Mouse (Mus musculus): ENCODE results near the gene Fyttd1.
"Not testable (repeated sequence)": the region's sequence is repeated elsewhere in the genome, so short reads cannot be mapped to it uniquely, and the experiment has no call there.

The Fyttd1 gene

DNA sequence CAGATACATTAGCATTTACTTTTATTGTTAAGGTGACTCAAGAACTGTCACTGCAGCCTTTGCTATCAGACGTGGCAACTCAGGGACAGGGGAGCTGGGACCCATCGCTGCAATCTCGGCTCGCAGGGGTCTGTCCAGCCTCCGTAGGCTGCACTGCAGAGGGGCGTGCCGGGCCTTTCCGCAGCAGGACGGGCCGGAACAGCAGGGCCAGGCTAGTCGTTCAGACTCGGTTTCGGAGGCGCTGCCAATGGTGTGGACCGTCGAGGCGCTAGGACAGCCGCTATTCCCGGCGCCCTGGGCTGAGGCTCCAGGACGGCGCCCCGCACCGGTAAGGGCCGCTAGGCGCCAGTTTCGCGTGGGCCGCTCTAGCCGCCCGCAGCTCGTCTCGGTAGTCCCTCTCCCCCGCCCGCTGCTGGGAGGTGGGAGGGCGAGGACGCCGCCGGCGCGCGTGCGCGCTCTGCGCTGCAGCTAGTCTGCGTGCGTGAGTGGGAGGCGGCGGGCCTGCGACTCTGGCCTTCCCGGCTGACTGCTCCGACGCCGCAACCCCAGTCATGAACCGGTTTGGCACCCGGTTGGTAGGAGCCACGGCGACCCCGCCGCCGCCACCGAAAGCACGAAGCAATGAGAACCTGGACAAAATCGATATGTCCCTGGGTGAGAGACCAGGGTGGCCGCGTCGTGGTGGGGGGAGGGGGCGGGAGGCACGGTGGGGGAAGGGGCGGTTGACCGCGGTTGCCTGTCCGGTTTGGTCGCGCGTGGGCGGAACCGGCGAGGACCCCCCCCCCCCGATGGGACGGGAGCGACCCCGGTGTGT is at the start of gene Fyttd1, which contains the start of gene Rubcn:
Gene Fyttd1 (plus strand): TSS at position 158 of the 814 bp plus-strand sequence.
Gene Rubcn (minus strand): TSS at position 424 of the 814 bp plus-strand sequence.
- peak; percentile 95 to 96 for DNase-seq

DNA sequence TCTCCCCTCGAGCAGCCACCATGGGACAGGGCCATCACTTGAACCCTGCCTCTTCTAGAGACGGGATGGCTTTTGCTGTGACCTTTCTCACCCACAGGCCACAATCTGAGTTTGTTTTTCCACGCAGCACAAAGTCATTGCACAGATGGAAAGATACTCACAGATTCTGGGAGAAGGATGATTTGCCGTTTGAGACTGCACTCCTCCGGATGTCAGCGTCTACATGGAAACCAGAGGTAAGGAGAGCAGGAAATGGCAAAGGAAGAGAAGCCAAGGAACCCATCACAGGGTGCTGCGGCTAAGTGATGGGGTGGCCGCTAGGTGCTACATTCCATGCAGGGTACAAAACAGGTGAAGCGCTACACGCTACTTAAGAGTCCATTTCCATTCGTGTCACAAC is 48.2 kb upstream of the Fyttd1 start:
- no peak for DNase-seq

DNA sequence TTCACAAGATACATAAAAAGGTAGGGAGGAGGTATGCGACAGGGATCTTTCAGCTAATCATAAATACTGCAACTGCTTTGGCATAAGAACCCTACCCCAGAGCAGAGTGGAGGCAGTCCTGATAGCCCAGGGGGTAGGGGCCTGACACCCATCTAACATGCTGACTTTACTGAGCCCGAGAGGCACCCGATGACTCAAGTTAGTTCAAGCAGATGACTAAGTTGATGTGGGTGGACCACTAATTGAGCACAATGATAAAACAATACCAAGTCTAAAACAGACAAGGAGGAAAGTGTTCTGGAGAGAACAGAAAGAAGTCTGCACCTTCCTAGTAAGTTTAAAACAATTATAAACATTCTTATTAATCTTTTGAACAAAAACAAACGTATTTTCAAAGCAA is 45.8 kb upstream of the Fyttd1 start:
- no peak for DNase-seq

DNA sequence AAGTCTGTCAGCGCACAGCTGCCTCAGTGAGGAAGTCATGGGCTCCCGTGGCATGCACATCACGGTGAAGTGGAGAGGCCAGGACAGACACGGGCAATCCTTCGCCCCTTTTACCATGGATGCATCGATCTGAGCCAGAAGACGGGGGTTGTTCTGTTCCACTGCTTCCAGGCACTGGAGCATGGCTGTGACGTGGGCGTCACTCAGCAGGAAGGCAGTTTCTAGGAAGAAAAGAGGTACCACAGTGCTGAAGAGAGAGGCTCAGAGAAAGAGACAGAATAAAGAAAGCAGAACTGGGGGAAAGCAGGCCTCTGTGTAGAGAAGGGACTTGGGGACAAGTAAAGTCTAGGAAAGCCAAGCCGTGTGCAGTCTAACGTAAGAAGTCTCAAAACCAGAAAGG is 30.2 kb upstream of the Fyttd1 start:
- DNase-seq: no peak

DNA sequence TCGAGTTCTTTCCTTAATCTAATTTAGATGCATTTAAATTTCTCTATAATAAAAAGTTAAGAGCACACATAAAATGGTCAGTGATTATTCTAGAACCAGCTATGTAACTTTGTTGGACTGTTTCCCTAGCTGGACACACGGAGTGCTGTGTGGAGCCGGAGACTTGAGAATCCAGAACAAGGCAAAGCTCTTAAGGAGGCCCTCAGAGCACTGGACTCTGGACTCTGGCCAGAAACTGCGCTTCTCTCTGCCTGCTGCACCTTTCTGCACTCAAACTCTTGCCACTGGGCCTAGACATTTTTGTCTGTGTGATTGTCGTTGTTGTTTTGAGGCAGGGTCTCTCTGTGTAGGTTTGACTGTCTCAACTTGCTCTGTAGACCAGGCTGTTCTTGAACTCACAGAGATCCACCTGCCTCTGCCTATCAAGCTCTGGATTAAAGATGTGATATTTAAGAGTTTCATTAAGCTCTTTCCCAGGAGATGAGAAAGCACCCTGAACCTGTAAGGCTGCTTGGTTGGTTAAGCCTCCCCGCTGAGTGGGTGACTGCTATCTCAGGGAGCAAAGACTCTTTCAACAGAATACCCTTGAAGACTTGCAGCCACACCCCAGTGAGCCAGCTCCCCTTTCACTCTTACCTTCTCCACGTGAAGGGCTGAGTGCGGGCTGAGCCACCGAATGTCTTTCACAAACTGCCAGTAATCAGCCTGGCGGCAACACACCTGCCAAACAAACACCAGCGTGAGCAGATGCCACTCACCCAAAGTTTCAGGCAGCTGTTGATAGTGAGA is 28.1 kb upstream of the Fyttd1 start:
- peak in 1 of 2 experiments; percentile 30 for DNase-seq

DNA sequence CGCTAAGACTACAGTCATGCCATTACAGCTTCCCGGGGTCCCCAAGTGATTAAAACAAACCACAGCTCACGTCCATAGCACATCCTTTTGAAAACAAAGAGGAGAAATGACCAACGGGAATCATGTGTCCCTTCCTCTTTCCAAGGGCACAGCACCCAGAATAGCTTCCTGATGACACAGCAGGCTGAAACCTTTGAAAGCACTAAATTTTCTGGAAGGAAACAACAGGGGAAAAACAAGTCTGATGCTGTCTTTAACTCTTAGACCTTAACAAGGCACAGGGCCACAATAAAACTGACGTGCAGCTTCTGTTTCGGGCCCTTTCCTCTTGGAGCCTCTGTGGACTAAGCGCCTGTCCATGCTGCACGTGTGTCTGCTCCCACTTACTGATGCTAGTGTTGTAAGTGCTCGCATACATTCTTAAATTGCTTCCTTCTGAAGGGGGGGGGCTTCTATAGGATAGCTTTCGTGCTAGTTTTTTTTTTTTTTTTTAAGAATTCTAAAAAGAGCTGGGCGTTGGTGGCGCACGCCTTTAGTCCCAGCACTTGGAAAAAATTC is 23.7 kb upstream of the Fyttd1 start:
- peak in 1 of 2 experiments; percentile 17 for DNase-seq

DNA sequence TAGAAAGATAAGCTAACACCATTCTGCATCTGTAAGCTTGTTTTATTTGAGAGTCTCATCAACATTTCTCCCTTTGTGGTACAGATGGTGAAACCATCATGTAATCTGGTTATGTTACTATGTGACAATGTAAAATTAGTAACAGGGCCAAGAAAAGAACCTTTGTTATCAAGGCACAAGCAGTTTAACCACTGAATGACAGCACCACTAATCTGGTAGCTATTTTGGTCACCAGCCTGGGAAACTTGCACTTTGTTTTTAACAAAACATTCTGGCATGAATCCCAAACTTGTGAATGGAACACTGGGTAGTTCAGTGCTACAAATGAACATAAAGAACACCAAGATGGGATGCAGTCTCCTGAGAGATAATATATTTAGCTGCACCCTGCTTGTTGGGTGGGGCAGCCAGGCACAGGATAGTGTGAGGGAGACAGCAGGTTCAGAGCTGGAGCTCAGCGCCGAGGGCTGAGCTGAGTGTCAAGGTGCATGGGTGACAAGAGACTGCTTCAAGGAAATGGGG is 23.2 kb upstream of the Fyttd1 start:
- peak in 1 of 2 experiments; percentile 23 for DNase-seq

DNA sequence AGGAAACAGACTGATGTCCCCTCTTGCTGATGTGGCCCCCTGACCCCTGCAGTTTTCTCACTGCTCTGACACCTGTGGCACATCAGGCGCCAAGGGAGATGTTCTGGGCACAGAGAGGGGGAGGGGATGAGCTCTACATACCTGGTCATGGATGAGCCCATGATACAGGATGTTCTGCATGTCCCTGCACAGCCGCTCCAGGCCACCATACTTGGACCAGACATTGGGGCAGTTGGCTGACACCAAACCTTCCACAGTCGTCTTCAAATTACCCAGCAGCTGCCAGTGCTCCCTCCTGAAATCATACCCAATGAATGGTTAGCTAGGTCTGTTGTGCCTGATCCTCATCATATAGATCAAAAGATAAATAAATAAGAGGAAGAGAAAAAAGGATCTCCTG is 20.5 kb upstream of the Fyttd1 start:
- no peak for DNase-seq

DNA sequence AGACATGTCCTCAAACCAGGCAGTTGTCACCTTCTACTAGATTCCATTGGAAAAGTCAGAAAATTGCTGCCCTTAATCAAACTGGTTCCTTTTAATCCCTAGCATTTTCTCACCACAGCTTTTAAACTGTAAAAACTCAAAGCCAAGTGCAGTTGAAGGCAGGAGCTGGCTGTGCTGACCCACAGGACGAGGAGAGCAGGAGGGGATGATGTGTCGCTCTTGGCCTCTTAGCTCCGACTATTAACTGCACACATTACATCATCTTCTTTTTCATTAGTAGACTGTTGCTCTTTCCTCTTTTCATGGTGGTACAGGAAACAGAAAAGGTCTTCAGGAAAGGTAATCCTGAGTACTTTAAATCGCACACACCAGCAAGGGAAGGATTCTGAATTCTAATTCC is 18.9 kb upstream of the Fyttd1 start:
- no peak for DNase-seq

DNA sequence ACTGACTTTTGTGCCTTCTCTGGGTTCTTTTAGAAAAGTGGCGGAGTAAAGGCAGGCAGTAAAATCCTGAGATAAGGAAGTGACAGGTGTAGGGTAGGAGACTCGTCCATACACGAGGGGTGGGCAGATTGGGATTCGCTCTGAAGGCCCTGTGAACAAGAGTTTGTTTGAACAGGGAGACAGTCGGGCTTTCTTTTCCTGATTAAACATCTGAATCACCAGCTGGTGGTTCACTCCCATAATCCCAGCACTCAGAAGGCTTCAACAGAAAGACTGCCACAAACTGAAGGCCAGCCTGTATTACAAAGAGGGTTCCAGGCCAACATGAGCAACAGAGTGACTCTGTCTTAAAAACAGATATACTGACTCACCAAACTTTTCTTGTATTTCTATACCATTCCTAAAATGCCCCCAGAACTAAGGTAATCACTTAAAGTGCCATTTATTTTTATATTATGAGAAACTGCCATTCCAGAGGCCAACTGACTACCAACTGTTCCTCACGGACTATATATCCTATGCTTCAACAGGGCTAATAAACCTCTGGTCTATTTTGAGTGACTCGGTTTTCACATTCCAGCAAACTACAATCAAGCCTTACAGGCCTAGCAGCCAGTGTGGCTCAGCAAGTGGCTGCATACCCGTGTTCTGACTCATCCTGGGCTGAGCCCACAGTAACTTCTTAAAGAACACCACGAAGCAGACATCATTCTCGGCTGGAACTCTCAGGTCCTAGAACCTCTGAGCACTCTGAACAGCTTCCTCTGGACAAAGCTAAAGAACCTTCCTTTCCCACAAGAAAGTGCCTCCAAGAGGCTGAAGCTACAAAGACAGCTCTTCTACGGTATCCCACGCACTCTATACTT is 18.3 kb upstream of the Fyttd1 start:
- no peak for DNase-seq

DNA sequence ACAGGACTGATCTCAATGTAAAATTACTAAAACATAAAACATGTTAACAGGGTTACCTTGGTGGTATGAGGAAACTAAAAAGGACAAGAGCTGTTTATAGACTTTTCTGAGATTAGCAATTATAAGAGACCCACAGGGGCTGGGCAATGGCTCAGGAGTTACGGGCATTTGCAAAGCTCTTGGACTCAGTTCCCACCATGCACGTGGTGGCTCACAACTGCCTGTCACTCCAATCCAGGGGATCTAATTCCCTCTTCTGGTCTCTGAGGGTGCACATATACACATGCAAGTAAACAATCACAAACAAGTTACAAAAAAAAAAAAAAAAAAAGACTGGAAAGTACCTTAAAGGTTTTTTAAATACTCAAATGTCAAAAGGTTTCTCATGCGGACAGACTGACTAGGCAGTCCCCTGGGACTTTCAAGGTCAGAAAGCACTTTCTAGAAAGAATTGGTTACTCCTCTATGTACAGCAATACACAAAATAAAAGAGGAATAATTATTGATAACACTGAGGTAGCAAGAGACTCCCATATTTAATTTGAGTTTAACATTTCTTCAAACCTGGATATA is 15.4 kb upstream of the Fyttd1 start:
- DNase-seq: no peak

DNA sequence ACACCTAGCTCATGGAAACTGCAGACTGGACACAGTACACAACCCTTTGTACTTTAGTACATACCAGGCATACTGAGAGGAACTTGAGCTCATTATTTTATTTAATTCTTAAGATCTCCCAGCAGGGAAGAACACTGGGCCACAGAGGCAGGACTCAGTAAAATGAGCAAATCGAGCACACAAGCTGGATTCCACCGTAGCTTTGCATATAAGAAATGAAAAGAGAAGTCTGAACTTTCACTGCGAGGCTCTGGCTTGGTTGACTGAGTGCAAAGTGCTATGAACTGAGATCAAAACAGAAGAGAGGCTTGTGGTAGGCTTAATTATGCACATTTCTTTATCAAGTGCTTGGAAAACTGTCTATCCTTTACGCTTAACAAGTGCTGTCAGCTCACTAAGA is 11.9 kb upstream of the Fyttd1 start:
- no peak for DNase-seq

DNA sequence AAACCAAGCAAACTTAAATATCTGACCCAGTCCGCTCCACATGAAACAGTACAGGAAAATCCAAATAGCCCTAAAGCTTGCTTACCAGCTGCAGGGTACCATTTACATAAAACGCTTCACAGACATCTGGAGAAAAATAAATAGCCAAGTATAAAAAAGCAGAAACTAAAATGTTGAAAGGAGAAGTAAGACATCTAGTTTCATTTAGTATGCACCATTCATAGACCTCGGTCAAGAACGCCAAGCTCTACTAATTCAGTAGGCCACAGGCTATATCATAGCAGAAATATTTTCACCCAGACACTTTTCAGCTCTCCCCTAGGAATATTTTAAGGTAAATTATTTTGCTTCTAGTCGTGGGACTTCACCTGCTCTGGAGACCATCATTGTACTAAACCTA is 10.6 kb upstream of the Fyttd1 start:
- DNase-seq: no peak

DNA sequence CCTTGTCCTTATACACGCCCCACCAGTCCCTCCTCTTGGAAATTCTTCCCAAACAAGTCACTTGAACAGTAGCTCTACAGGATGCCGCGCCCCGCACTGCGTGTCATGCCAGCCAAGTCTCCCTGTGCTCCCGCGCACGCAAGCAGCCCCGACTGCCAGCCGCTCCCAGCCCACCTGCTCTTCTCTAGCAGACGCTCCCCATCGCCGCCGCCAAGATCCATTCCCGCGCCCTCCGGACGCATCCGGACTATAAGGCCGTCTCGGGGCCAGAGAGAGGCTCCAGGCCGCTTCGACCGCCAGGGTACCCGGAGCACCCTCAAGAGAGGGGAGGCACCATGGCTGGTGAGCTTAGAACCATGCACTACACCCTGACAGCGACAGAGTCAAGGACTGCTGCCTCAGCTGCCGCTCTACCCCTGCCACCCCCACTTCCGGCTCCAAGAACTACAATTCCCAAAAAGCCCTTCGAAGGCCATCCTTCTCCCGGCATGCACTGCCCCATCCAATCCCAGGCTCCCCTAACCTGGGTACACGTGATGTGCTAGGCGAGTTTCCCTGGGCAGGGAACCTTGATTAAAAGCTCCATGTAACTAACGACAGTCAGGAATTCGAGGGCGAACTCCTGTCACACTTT is 9.3 kb upstream of the Fyttd1 start:
- DNase-seq: peak; percentile 87 to 90

DNA sequence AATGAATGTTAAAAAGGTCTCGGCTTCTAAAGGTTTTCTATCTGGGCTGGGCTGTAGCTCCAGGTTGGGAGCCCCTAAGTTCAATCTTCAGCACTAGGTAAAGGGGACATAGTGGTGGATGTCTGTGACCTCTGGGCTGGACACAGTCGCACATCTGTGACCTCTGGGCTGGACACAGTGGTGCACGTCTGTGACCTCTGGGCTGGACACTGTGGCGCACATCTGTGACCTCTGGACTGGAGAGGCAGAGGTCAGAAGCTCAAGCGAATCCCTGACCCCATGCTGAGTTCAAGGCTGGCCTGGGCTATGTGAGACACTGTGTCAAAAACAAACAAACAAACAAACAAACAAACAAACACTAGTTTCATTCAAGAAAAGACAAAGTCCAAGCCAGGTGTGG is 7.1 kb upstream of the Fyttd1 start:
- no peak for DNase-seq

DNA sequence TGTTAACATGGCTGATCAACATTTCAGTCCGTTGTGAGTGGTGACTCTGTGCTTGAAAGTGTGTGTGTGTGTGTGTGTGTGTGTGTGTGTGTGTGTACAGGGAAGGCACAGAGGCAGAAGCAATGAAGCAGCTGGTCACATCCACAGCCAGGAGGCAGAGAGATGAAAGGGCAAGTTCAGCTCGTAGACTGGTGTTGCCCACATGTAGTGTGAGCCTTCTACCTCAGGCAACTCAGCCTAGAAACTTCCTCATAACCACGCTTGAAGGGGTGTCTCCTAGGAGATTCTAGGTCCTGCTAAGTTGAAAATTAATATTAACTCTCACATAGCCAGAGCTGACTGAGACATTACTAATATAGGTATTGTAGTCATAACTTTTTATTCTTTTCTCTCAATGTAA is 3.9 kb upstream of the Fyttd1 start:
- no peak for DNase-seq

DNA sequence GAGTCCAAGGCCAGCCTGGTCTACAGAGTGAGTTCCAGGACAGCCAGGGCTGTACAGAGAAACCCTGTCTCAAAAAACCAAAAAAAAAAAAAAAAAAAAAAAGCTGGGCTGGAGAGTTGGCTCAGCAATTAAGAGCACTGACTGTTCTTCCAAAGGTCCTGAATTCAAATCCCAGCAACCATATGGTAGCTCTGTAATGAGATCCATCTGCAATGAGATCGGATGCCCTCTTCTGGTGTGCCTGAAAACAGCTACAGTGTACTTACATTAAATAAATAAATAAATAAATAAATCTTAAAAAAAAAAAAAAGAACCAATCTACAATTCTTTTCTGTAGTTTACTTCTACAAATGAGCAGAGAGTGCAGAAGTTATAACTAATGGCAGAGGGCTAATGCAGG is 2.0 kb upstream of the Fyttd1 start:
- DNase-seq: not testable (repeated sequence)

DNA sequence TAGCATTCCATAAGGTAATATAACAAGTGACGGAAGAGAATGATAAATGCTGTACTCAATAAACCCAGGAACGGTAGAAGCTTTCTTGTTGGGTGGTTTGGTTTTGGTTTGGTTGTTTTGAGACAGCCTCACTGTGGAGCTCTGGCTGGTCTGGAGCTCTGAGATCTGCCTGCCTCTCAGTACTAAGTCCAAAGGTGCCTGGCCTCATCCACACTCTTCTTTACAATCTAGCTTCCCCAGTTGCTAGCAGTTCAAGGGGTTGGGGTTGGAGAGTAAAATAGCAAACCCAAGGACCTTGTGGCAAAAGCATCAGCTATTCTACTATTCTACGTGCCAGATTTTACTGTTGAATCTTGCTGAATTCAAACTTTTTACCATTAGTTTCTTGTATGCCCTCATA is 1.5 kb upstream of the Fyttd1 start:
- DNase-seq: no peak

DNA sequence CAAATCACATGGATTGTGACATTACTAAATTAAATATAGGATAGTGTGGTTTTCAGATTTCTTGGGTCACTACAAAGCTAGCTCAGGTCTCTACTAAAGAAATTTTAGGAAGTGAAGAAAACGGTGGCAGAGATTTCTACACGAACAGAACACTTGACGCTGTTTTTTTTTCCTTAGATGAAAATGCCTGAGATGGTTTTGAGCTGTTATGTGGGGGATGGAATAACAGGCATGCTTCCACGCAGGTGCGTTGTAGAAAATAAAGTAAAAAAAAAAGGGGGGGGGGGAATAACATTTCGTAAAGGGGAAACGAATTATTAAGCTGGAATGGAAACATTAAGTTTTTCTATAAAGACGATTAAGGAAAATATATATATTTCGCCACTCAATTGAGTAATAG is 469 bp upstream of the Fyttd1 start:
- DNase-seq: no peak

DNA sequence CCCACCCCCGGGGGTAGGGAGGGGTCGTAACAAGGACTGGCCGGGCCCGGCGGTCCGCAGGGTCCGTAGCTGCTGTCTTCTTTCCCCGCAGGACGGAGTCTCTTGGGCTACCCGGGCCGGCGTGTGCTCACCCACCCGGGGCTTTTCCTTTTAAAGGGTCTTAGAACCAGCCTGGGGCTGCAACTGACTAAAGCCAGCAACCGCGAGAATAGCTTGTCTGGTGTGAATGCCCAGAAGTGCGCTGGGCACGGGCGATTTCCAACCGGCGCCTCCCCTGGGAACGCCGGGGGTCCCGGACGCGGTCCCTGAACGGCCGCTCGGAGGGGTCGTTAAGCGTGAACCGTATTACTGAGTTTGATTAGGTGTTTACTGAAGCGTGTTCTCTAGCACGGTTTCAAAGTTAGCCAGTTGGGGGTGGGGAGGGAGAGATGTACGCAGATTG is 878 bp downstream of the Fyttd1 start:
- DNase-seq: peak; percentile 9 to 27

All from thymus, postnatal 36 days (tissue).